Mouse (Mus musculus): ENCODE data around the gene Dll4.

DNA sequence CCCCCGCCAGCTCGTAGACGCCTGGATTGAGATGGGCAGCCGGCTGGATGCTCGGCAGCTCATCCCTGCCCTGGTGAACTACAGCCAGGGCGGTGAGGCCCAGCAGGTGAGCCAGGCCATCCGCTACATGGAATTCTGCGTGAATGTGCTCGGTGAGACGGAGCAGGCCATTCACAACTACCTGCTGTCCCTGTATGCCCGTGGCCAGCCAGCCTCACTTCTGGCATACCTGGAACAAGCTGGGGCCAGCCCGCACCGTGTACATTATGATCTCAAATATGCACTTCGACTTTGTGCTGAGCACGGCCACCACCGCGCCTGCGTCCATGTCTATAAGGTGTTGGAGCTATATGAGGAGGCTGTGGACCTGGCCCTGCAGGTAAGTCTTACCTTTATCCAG, 31.2 kb upstream of the Dll4 start:
- TF ChIP-seq CTCF (IDR thresholded peaks at IDR 0.05; ENCODE audit: control insufficient read depth, insufficient read depth, insufficient read length) (no peak), MYOG (IDR thresholded peaks at IDR 0.05; ENCODE audit: control insufficient read depth, extremely low read depth, insufficient read length) (no peak), MYOD1 (IDR thresholded peaks at IDR 0.05; ENCODE audit: control insufficient read depth, insufficient read length, low read depth) (no peak), USF1 (IDR thresholded peaks at IDR 0.05; ENCODE audit: low read depth) (no peak), FOSL1 (IDR thresholded peaks at IDR 0.05; ENCODE audit: insufficient read depth, low read length, poor library complexity, severe bottlenecking) (no peak), MAX (IDR thresholded peaks at IDR 0.05) (no peak)
